Mouse (Mus musculus) heart, postnatal 14 days (tissue): ENCODE data around the gene Arap1. TPM values are rescaled to one million over a fixed set of nuclear protein-coding genes. Genes with fewer than 3 reads are reported as not detected.
A peak's percentile ranks its signal among the peaks of the same experiment; 100 is the strongest.

ENCODE experiments used
- DNase-seq, 2 experiments: peaks; one replicate each; pipeline ENCODE4 v3.0.0; 2021 to 2022
- intact Hi-C: fragments of 180-260 bp; cut with DNase I; formaldehyde crosslinking; loops from one replicate; pipeline ENCODE4 v1.15.1; 2025
- total RNA-seq, 2 experiments: library from RNA; stranded (reverse); gene quantifications; 2 replicates each; pipeline ENCODE4 v1.2.3; 2021

The Arap1 gene
- total RNA-seq, 2 experiments from 2014 or later: 38.6 to 41.8 TPM

- intact Hi-C loops: no loop called here
- DNase-seq: no peak
Measured at GRCm38 (mm10) chr7:101422646-101423045, 74.8 kb downstream of the Arap1 start.

- intact Hi-C loops: no loop called here
- no peak for DNase-seq
Measured at GRCm38 (mm10) chr7:101423970-101424369, 76.1 kb downstream of the Arap1 start.

GRCm38 (mm10) chr7:101426692-101427091, 78.8 kb downstream of the Arap1 start:
- DNase-seq: no peak
- intact Hi-C loops: loop anchor here (5.0 kb wide), 1 partner anchor 196 kb away; no protein-coding TSS in a partner anchor

GRCm38 (mm10) chr7:101427736-101428135, 79.9 kb downstream of the Arap1 start:
- peak in 1 of 2 experiments; percentile 37 for DNase-seq
- intact Hi-C loops: loop anchor here (5.0 kb wide), 1 partner anchor 195 kb away; no protein-coding TSS in a partner anchor

- intact Hi-C loops: no loop called here
- no peak for DNase-seq
Measured at GRCm38 (mm10) chr7:101435038-101435437, 87.2 kb downstream of the Arap1 start.

- no peak for DNase-seq
- intact Hi-C loops: no loop called here
Measured at GRCm38 (mm10) chr7:101437876-101438275, 90.0 kb downstream of the Arap1 start.

- DNase-seq: no peak
- intact Hi-C loops: no loop called here
Measured at GRCm38 (mm10) chr7:101443093-101443492, 95.2 kb downstream of the Arap1 start.

- intact Hi-C loops: no loop called here
- no peak for DNase-seq
Measured at GRCm38 (mm10) chr7:101444211-101444610, 96.3 kb downstream of the Arap1 start.

- intact Hi-C loops: loop anchor here (1.0 to 2.0 kb wide), 3 partner anchors 23 to 91 kb away; no protein-coding TSS in a partner anchor
- DNase-seq: no peak
Measured at GRCm38 (mm10) chr7:101449855-101450254, 102.0 kb downstream of the Arap1 start.

- DNase-seq: peak; percentile 90 to 96
- intact Hi-C loops: loop anchor here (1.0 to 2.0 kb wide), 4 partner anchors 22 to 91 kb away; no protein-coding TSS in a partner anchor
Measured at GRCm38 (mm10) chr7:101450422-101451401, 102.8 kb downstream of the Arap1 start.

- DNase-seq: no peak
- intact Hi-C loops: no loop called here
Measured at GRCm38 (mm10) chr7:101452669-101453068, 104.8 kb downstream of the Arap1 start.

- intact Hi-C loops: no loop called here
- DNase-seq: no peak
Measured at GRCm38 (mm10) chr7:101453296-101453695, 105.4 kb downstream of the Arap1 start.

GRCm38 (mm10) chr7:101453725-101454124, 105.9 kb downstream of the Arap1 start:
- intact Hi-C loops: no loop called here
- DNase-seq: peak; percentile 43 to 50

GRCm38 (mm10) chr7:101454479-101454878, 106.6 kb downstream of the Arap1 start:
- intact Hi-C loops: no loop called here
- DNase-seq: peak in 1 of 2 experiments; percentile 2

- peak in 1 of 2 experiments; percentile 5 for DNase-seq
- intact Hi-C loops: no loop called here
Measured at GRCm38 (mm10) chr7:101455141-101455540, 107.3 kb downstream of the Arap1 start.

- no peak for DNase-seq
- intact Hi-C loops: no loop called here
Measured at GRCm38 (mm10) chr7:101456318-101456717, 108.5 kb downstream of the Arap1 start.

GRCm38 (mm10) chr7:101456789-101457188, 108.9 kb downstream of the Arap1 start:
- DNase-seq: peak in 1 of 2 experiments; percentile 33
- intact Hi-C loops: no loop called here

GRCm38 (mm10) chr7:101457283-101457682, 109.4 kb downstream of the Arap1 start:
- peak in 1 of 2 experiments; percentile 3 for DNase-seq

GRCm38 (mm10) chr7:101457801-101458200, 109.9 kb downstream of the Arap1 start:
- intact Hi-C loops: no loop called here
- peak; percentile 45 to 48 for DNase-seq

More at GRCm38 (mm10) chr7:101457283-101457682, 109.4 kb downstream of the Arap1 start:
- intact Hi-C loops: no loop called here

- DNase-seq: peak in 1 of 2 experiments; percentile 10
- intact Hi-C loops: no loop called here
Measured at GRCm38 (mm10) chr7:101458278-101458781, 110.5 kb downstream of the Arap1 start.

GRCm38 (mm10) chr7:101459305-101459813, 111.5 kb downstream of the Arap1 start:
- intact Hi-C loops: no loop called here
- DNase-seq: peak in 1 of 2 experiments; percentile 24
